Comparison of ENCODE assay signal across 9 mouse cellular contexts in the genomic region with DNA sequence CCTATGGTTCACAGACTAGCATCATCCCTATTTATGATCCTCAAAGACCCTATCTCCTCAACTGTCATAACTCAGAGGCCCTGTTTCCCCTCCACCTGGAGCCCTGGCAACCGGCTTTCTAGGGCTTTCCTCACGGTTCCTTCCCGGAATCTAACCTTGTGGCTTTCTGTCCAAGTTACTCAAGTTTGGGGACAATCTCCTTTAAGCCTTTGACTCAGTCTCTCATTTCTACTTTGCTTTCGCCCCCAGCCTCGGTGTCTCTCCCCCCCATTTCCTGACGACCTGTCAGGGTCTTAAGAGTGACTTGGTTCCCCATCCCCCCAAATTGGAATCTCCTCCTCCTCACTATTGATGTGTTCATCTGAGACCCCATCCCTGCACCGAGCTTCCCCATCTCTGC. TPM values are rescaled to one million over a fixed set of nuclear protein-coding genes. Genes with fewer than 3 reads are reported as not detected.
DNase-seq lines count a peak whose midpoint lies in the region; ATAC-seq and TF ChIP-seq lines count a peak whose summit lies in the region.
"Had no signal": no experiment of that assay in that cellular context is flagged by ENCODE, and none has a peak within 500 bp of the region (broad histone marks: within the 10 kb centered on the region; RNA-seq: fewer than 3 reads in every experiment).

No protein-coding gene starts in this region.

- H3K4me2 ChIP-seq in lung, embryonic 15.5 days, result peak overlapping the region; percentile 97
- H3K4me2 ChIP-seq in forebrain, embryonic 11.5 days (ENCODE audit: low read depth, low read length, severe bottlenecking), result peak overlapping the region; percentile 75
- H3K4me2 ChIP-seq in limb, embryonic 12.5 days, result peak overlapping the region; percentile 92

- peak overlapping the region; percentile 50 for H3K4me3 ChIP-seq in lung, embryonic 15.5 days
- peak overlapping the region; percentile 38 for H3K4me3 ChIP-seq in forebrain, embryonic 11.5 days (ENCODE audit: low read depth, low read length)
- peak overlapping the region; percentile 51 for H3K4me3 ChIP-seq in limb, embryonic 12.5 days (replicated peaks)
- peak overlapping the region; percentile 59 for H3K4me3 ChIP-seq in olfactory bulb, adult 2 months (ENCODE audit: insufficient read depth, low read depth, low read length)

- no peak for TF ChIP-seq POLR2A in olfactory bulb, adult 2 months (IDR thresholded peaks at IDR 0.05; ENCODE audit: insufficient read depth, low read depth, low read length)

- no peak overlapping the region for H3K27ac ChIP-seq in lung, embryonic 15.5 days
- H3K27ac ChIP-seq in forebrain, embryonic 11.5 days (ENCODE audit: low read depth, low read length), result no peak overlapping the region
- no peak overlapping the region for H3K27ac ChIP-seq in limb, embryonic 12.5 days
- H3K27ac ChIP-seq in olfactory bulb, adult 2 months (ENCODE audit: insufficient read depth, low read depth, low read length), result peak overlapping the region; percentile 93

- TF ChIP-seq CTCF in olfactory bulb, adult 2 months (IDR thresholded peaks at IDR 0.05; ENCODE audit: insufficient read depth, low read depth, low read length), result no peak

- peak overlapping the region; percentile 44; the same call in 1 of the 2 replicates for H3K9ac ChIP-seq in lung, embryonic 15.5 days
- H3K9ac ChIP-seq in forebrain, embryonic 11.5 days (ENCODE audit: low read length), result no peak overlapping the region
- H3K9ac ChIP-seq in limb, embryonic 12.5 days (replicated peaks), result no peak overlapping the region

- WGBS in lung, embryonic 15.5 days, result 3% methylated on average over 7 of the region's 7 CpGs
- 4% methylated on average over 7 of the region's 7 CpGs for WGBS in forebrain, embryonic 11.5 days
- WGBS in limb, embryonic 12.5 days, result 2% methylated on average over 7 of the region's 7 CpGs
- 2% methylated on average over 7 of the region's 7 CpGs for WGBS in olfactory bulb, adult 2 months

- no peaks in the 10 kb centered on the region for H3K36me3 ChIP-seq in lung, embryonic 15.5 days
- H3K36me3 ChIP-seq in forebrain, embryonic 11.5 days (ENCODE audit: control insufficient read depth, insufficient read depth, low read length), result no peaks in the 10 kb centered on the region
- H3K36me3 ChIP-seq in limb, embryonic 12.5 days, result no peaks in the 10 kb centered on the region

- DNase-seq in lung, postnatal 10 days, result no peak
- no peak for DNase-seq in forebrain, embryonic 11.5 days (ENCODE audit: low spot score)
- DNase-seq in left cerebral cortex, adult 8-10 months (ENCODE audit: low spot score in 2 of 2), result no peak
- DNase-seq in left cerebral cortex, postnatal 10 days (ENCODE audit: extremely low spot score in 1 of 2, low spot score in 2 of 2), result no peak

- H3K4me1 ChIP-seq in lung, embryonic 15.5 days, result peaks cover 80% of the 10 kb centered on the region
- H3K4me1 ChIP-seq in forebrain, embryonic 11.5 days (replicated peaks; ENCODE audit: control insufficient read depth, insufficient read depth, low read length), result peaks cover 25% of the 10 kb centered on the region
- peaks cover 61% of the 10 kb centered on the region for H3K4me1 ChIP-seq in limb, embryonic 12.5 days (replicated peaks)
- H3K4me1 ChIP-seq in olfactory bulb, adult 2 months (ENCODE audit: control insufficient read depth, insufficient read depth, low read length), result peaks cover 63% of the 10 kb centered on the region

- no peaks in the 10 kb centered on the region for H3K9me3 ChIP-seq in lung, embryonic 15.5 days
- no peaks in the 10 kb centered on the region for H3K9me3 ChIP-seq in forebrain, embryonic 11.5 days (ENCODE audit: control insufficient read depth, low read length)
- H3K9me3 ChIP-seq in limb, embryonic 12.5 days, result no peaks in the 10 kb centered on the region

- peaks cover 58% of the 10 kb centered on the region for H3K27me3 ChIP-seq in lung, embryonic 15.5 days
- H3K27me3 ChIP-seq in forebrain, embryonic 11.5 days (ENCODE audit: control insufficient read depth, insufficient read depth, low read length), result peaks cover 87% of the 10 kb centered on the region
- peaks cover 96% of the 10 kb centered on the region for H3K27me3 ChIP-seq in limb, embryonic 12.5 days

- no peak for ATAC-seq in lung, embryonic 15.5 days (ENCODE audit: borderline replicate concordance, extremely low read depth, low FRiP score, low TSS enrichment)
- ATAC-seq in forebrain, embryonic 11.5 days (replicated peaks; ENCODE audit: low FRiP score), result no peak
- no peak for ATAC-seq in limb, embryonic 12.5 days (ENCODE audit: insufficient number of reproducible peaks, insufficient read depth, low FRiP score, low TSS enrichment, low read depth)
- no peak for ATAC-seq in cerebellum, adult (ENCODE audit: insufficient number of reproducible peaks, low FRiP score, low TSS enrichment)

- intact Hi-C loops in left cerebral cortex, postnatal 10 days (cut with DNase I), result loop anchor here (5.0 kb wide), 2 partner anchors 40 to 100 kb away; partner anchors contain the start of genes Fdx1l, Gm49373 and Tyk2

RNA-seq across cellular contexts. Expression of gene Icam5, which starts 0.6 kb away (rescaled TPM):
- polyA plus RNA-seq in lung, embryonic 15.5 days (2015; fragmentation: Nextera tagmentation; extraction: Ambion mirVana), result 0.17 and 0.23 TPM in 2 replicates
- not detected in 2 replicates for polyA plus RNA-seq in forebrain, embryonic 11.5 days (2014; fragmentation: Nextera tagmentation; extraction: Ambion mirVana)
- polyA plus RNA-seq in limb, embryonic 12.5 days (2016; fragmentation: Nextera tagmentation; extraction: Ambion mirVana), result 0.22 TPM in 1 of 2 replicates, not detected in the other
- not detected in 2 replicates for polyA plus RNA-seq in olfactory bulb, adult 2 months (2012; ENCODE audit: insufficient read depth, insufficient read length, low replicate concordance, missing spikeins)
- total RNA-seq in left cerebral cortex, adult 8-10 months (2022), result 100 to 1,000 TPM; 194 to 206 (median 202) TPM
- 100 to 1,000 TPM; 204 to 220 TPM for total RNA-seq in left cerebral cortex, postnatal 10 days (2021)
- total RNA-seq: monocyte, adult 5-6 weeks had no signal

RNA-seq across cellular contexts. Expression of gene Icam4, which starts 3.3 kb away (rescaled TPM):
- 2.4 and 2.9 TPM in 2 replicates for polyA plus RNA-seq in lung, embryonic 15.5 days (2015; fragmentation: Nextera tagmentation; extraction: Ambion mirVana)
- 5.8 and 6.2 TPM in 2 replicates for polyA plus RNA-seq in forebrain, embryonic 11.5 days (2014; fragmentation: Nextera tagmentation; extraction: Ambion mirVana)
- polyA plus RNA-seq in limb, embryonic 12.5 days (2016; fragmentation: Nextera tagmentation; extraction: Ambion mirVana), result 1.9 and 2.5 TPM in 2 replicates
- not detected in 2 replicates for polyA plus RNA-seq in olfactory bulb, adult 2 months (2012; ENCODE audit: insufficient read depth, insufficient read length, low replicate concordance, missing spikeins)
- total RNA-seq in left cerebral cortex, adult 8-10 months (2022), result 1 to 10 TPM; 1.5 to 2.3 (median 1.8) TPM
- total RNA-seq in left cerebral cortex, postnatal 10 days (2021), result under 1 TPM in 1 of 2 experiments, not detected in 1; 0.63 TPM

RNA-seq across cellular contexts. Expression of gene Icam1, which starts 16.7 kb away (rescaled TPM):
- polyA plus RNA-seq in lung, embryonic 15.5 days (2015; fragmentation: Nextera tagmentation; extraction: Ambion mirVana), result 55.1 and 57.5 TPM in 2 replicates
- 4.2 and 4.8 TPM in 2 replicates for polyA plus RNA-seq in forebrain, embryonic 11.5 days (2014; fragmentation: Nextera tagmentation; extraction: Ambion mirVana)
- 8.8 and 8.9 TPM in 2 replicates for polyA plus RNA-seq in limb, embryonic 12.5 days (2016; fragmentation: Nextera tagmentation; extraction: Ambion mirVana)
- polyA plus RNA-seq in olfactory bulb, adult 2 months (2012; ENCODE audit: insufficient read depth, insufficient read length, low replicate concordance, missing spikeins), result not detected in 2 replicates
- 1 to 10 TPM; 2.2 to 4.8 (median 4.1) TPM for total RNA-seq in left cerebral cortex, adult 8-10 months (2022)
- 1 to 10 TPM; 3.1 to 3.3 TPM for total RNA-seq in left cerebral cortex, postnatal 10 days (2021)

RNA-seq across cellular contexts. Expression of gene Mrpl4, which starts 30.0 kb away (rescaled TPM):
- polyA plus RNA-seq in lung, embryonic 15.5 days (2015; fragmentation: Nextera tagmentation; extraction: Ambion mirVana), result 157 and 160 TPM in 2 replicates
- polyA plus RNA-seq in forebrain, embryonic 11.5 days (2014; fragmentation: Nextera tagmentation; extraction: Ambion mirVana), result 119 and 130 TPM in 2 replicates
- polyA plus RNA-seq in limb, embryonic 12.5 days (2016; fragmentation: Nextera tagmentation; extraction: Ambion mirVana), result 134 and 135 TPM in 2 replicates
- not detected in 2 replicates for polyA plus RNA-seq in olfactory bulb, adult 2 months (2012; ENCODE audit: insufficient read depth, insufficient read length, low replicate concordance, missing spikeins)
- 10 to 100 TPM; 55.3 to 68.0 (median 56.9) TPM for total RNA-seq in left cerebral cortex, adult 8-10 months (2022)
- total RNA-seq in left cerebral cortex, postnatal 10 days (2021), result 10 to 100 TPM; 53.3 to 56.0 TPM

RNA-seq across cellular contexts. Expression of gene Zglp1, which starts 34.4 kb away (rescaled TPM):
- polyA plus RNA-seq in lung, embryonic 15.5 days (2015; fragmentation: Nextera tagmentation; extraction: Ambion mirVana), result 0.76 and 2.1 TPM in 2 replicates
- polyA plus RNA-seq in forebrain, embryonic 11.5 days (2014; fragmentation: Nextera tagmentation; extraction: Ambion mirVana), result 1.2 and 2.9 TPM in 2 replicates
- polyA plus RNA-seq in limb, embryonic 12.5 days (2016; fragmentation: Nextera tagmentation; extraction: Ambion mirVana), result 0.68 and 1.5 TPM in 2 replicates
- polyA plus RNA-seq in olfactory bulb, adult 2 months (2012; ENCODE audit: insufficient read depth, insufficient read length, low replicate concordance, missing spikeins), result not detected in 2 replicates
- 1 to 10 TPM in 2 of 4 experiments, not detected in 2; 1.1 to 1.7 TPM for total RNA-seq in left cerebral cortex, adult 8-10 months (2022)
- total RNA-seq in left cerebral cortex, postnatal 10 days (2021), result under 1 TPM in 1 of 2 experiments, not detected in 1; 0.97 TPM
- total RNA-seq: monocyte, adult 5-6 weeks had no signal
